Mouse (Mus musculus) megakaryocyte, embryonic 14.5 days (primary cell): ENCODE data around the gene Dcdc2a. TPM values are rescaled to one million over a fixed set of nuclear protein-coding genes. Genes with fewer than 3 reads are reported as not detected.

ENCODE experiments used
- H3K27me3 ChIP-seq: replicated peaks from 2 replicates; pipeline ENCODE3; 2012; ENCODE audit warnings: inconsistent platforms
- H3K36me3 ChIP-seq: replicated peaks from 2 replicates; pipeline ENCODE3; 2012; ENCODE audit warnings: low read length, inconsistent platforms, mixed read lengths
- H3K4me1 ChIP-seq: 2 replicates; pipeline ENCODE4 v1.6.1; 2012; ENCODE audit warnings: inconsistent platforms
- H3K4me3 ChIP-seq: replicated peaks from 2 replicates; pipeline ENCODE3; 2012; ENCODE audit warnings: moderate library complexity, mild to moderate bottlenecking, inconsistent platforms
- H3K9me3 ChIP-seq: 2 replicates; pipeline ENCODE4 v1.6.1; 2012; ENCODE audit warnings: inconsistent platforms
- FLI1 ChIP-seq: IDR thresholded peaks from 2 replicates; pipeline ENCODE4 v1.6.1; 2012; ENCODE audit warnings: low read length, inconsistent platforms, mixed read lengths
- GATA1 ChIP-seq: IDR thresholded peaks from 3 replicates; pipeline ENCODE4 v1.6.1; 2012; ENCODE audit warnings: mixed read lengths, low read length, inconsistent platforms, borderline replicate concordance
- polyA plus RNA-seq: library from polyadenylated mRNA; stranded (reverse); fragments of >175 nt; gene quantifications from 2 replicates; pipeline ENCODE4 v1.2.3, GENCODE M21; 2012; ENCODE audit warnings: low replicate concordance; ENCODE audit not compliant: insufficient read depth

The Dcdc2a gene
- polyA plus RNA-seq, 1 experiment = not detected

DNA sequence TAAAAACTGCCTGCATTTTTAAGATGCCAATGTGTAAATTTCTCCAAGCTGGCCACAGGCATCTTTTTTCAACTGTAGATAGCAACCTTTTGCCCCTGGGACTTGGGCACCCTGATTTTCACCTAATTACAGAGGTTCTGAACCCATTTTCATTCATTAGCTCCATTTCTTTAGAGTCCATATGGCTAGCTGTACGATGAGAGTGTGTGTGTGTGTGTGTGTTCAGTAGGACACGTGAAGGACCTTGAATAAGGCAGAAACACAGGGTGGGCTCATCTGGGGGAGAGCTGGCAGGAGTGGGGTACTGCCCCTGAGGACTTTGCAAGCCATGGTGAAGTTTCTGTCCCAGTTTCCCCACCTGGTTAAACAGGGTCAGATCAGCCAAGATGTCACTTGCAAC lies 105.0 kb downstream of the Dcdc2a start:
- H3K4me3 ChIP-seq = no peak overlapping the region
- H3K4me1 ChIP-seq = no peaks in the 10 kb centered on the region
- H3K27me3 ChIP-seq = no peaks in the 10 kb centered on the region
- H3K36me3 ChIP-seq = no peaks in the 10 kb centered on the region
- H3K9me3 ChIP-seq = 0 out of 2 replicates have a peak, but pooled peaks cover 3% of the 10 kb centered on the region
- TF ChIP-seq FLI1 (no peak), GATA1 (no peak)

DNA sequence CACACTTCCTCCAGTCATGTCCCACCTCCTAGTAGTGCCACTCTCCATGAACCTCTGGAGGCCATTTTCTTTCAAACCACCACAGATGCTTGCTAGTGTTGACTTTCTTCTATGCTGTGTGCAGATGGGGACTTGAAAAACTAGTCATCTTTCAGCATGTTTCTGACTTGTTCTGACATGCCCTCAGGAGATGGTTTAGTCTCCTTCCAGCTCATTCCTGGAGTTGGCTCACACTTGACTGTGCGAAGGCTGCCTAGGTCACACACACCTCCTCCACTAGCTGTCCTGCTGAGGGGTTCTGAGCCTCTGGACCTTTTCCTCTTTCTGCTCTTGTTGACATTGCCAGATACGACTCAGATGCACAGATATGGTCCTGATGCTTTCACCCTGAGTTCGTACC lies 106.8 kb downstream of the Dcdc2a start:
- Histone ChIP-seq H3K27me3 (no peaks in the 10 kb centered on the region), H3K4me1 (no peaks in the 10 kb centered on the region), H3K4me3 (no peak overlapping the region), H3K36me3 (no peaks in the 10 kb centered on the region), H3K9me3 (0 out of 2 replicates have a peak, but pooled peaks cover 3% of the 10 kb centered on the region)
- no peak for TF ChIP-seq GATA1

DNA sequence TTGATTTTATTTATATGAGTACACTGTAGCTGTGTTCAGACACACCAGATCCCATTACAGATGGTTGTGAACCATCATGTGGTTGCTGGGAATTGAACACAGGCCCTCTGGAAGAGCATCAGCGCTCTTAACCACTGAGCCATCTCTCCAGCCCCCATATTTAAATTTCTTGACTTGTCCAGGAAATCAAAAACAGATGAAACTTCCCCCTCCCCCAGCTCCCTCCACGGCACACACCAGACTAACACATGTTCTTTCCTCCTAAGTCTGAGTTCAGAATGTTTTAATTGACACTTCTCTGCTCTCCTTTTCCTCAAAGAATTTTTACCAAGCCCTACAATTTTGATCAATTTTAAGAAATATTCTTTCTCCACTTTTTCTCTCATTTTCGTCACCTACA lies 113.1 kb downstream of the Dcdc2a start:
- Histone ChIP-seq H3K9me3 (0 out of 2 replicates have a peak, but pooled peaks cover 3% of the 10 kb centered on the region), H3K4me3 (no peak overlapping the region), H3K27me3 (no peaks in the 10 kb centered on the region), H3K36me3 (no peaks in the 10 kb centered on the region), H3K4me1 (no peaks in the 10 kb centered on the region)
- TF ChIP-seq FLI1 (no peak), GATA1 (no peak)

DNA sequence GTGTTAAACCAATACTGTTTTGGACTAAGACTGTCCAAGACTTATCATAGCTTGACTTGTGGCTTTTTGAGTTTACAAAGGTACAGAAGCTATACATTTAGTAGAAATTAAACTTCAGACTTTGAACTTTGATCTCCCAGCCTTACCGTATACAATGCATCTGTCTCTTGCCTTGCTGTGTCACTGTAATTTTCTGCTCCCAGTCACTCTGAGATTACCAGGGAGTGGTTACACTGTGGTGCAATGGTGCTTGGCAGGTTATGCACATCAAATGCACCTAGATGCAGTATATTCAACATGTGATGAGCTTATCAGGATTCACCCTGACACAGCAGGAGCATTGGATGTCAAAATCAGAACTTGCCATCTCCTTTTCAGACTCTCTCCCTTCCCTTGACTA lies 122.0 kb downstream of the Dcdc2a start:
- Histone ChIP-seq H3K27me3 (no peaks in the 10 kb centered on the region), H3K9me3 (no peaks in the 10 kb centered on the region), H3K4me1 (no peaks in the 10 kb centered on the region), H3K4me3 (no peak overlapping the region), H3K36me3 (no peaks in the 10 kb centered on the region)
- no peak for TF ChIP-seq FLI1
- no peak for TF ChIP-seq GATA1

GRCm38 (mm10) chr13:25178236-25179001 lies 122.6 kb downstream of the Dcdc2a start:
- H3K4me1 ChIP-seq = no peaks in the 10 kb centered on the region
- TF ChIP-seq GATA1 = no peak
- no peak for TF ChIP-seq FLI1
- no peaks in the 10 kb centered on the region for H3K9me3 ChIP-seq
- no peaks in the 10 kb centered on the region for H3K27me3 ChIP-seq
- H3K4me3 ChIP-seq = no peak overlapping the region
- no peaks in the 10 kb centered on the region for H3K36me3 ChIP-seq

DNA sequence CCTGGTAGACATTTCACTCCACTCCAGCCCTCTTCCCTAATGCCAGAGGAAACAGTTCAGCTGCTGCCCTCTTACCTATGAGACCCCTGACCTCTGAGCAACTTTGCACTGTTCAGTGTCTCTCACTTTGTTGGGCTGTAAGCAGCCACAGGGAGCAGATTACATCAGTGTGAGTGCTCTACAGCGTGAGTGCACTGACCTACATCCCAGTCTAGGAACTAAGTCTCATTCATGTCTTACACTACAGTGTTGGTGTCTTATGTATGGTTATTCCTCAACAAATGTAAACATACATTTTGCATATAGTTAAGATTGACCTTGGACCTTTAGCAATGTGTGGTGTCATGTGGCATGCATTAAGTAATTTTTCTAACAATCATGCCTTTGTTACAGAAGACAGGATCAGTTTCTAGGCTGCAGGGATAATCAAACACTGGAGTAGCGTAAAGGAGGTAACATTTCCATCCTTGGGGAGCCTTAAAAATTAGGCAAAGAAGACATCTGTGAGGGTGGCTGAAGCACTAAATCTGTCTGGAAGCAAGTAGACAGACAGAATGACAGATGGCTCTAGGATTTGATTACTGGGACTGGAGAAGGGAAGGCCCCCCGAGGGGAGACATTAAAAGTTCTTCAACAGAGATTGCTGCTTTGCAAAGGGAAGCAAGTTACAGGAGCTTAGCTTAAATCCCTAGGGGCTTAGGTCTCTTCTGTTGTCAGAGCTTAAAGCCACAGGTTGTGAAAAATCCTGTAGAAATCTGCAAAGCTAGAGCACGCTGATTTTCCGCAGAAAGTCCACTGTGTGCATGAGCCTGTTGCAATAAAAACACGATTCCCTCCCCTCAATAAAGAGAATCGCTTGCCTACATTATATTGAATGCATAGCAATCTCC lies 130.9 kb downstream of the Dcdc2a start:
- Histone ChIP-seq H3K4me3 (no peak overlapping the region), H3K9me3 (no peaks in the 10 kb centered on the region), H3K36me3 (no peaks in the 10 kb centered on the region), H3K4me1 (no peaks in the 10 kb centered on the region), H3K27me3 (peaks cover 3% of the 10 kb centered on the region)
- TF ChIP-seq FLI1 = no peak
- no peak for TF ChIP-seq GATA1

DNA sequence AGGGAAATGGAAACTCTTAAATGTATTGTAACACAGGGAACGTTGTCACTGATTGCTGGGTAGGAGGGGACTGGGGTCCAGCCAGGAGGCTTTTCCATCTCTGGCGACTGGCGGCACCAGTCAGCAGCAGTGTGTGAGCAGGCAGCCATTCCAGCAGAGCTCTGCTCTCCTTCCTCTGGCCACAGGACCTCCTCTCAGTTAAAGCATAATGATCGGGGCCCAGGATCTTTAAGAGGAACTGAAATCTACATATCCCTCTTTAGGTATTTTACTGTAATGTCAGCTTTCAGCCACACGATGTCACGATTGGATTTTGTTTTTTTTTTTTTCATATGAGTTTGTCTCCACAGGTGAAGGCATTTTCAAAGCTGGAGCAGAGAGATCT lies 131.5 kb downstream of the Dcdc2a start:
- H3K9me3 ChIP-seq = no peaks in the 10 kb centered on the region
- no peak for TF ChIP-seq GATA1
- no peak for TF ChIP-seq FLI1
- no peaks in the 10 kb centered on the region for H3K36me3 ChIP-seq
- H3K27me3 ChIP-seq = peaks cover 3% of the 10 kb centered on the region
- H3K4me1 ChIP-seq = no peaks in the 10 kb centered on the region
- H3K4me3 ChIP-seq = no peak overlapping the region

DNA sequence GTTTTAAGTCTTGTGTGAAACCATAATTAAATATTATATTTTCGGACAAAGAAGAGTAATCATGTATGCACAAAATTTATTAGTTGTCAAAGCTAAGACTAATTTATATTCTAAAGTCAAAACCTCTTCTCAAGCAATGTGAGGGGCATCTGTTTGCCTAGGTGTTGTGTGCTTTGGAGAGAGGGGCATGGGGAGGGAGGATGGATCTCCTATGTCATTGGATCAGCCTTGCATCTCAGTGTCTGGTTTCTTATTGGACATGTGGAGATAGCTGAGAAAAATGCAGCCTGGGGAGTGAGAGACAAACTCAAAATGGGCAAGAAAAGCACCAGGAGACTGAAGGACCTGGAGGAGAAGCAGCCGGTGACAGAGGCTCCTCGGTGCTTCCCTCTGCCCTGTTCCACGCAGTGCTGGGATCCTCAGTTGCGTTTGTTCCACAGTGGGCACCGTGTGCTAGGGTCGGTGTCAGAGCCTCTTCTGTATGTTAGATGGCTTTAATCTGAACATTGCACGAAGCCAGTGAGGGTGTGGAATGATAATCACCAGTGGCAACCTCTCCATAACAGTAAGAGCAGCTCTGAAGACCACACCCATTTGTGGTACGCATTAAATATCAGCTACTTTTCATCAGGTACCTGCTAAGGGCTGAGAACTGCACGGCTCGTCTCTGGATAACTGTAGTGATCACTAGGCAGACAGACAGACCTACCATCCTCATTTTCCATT lies 133.8 kb downstream of the Dcdc2a start:
- no peaks in the 10 kb centered on the region for H3K9me3 ChIP-seq

DNA sequence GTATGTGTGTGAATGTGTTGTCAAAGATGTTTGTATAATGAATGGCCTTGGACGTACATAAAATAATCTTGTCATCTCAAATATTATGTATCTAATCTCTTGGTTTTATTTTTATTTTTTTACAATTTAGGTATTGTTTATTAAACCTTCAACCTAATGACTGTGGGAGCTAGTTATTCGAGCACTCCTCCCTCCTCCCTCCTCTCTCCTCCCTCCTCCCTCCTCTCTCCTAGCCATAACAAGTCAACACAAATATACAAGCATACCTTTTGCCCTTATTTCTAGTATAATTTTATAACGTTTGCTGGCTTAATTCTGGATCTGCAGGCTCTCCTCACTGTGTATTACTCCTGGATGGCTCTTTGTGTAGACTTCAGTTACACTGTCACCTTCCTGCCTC lies 134.4 kb downstream of the Dcdc2a start:
- Histone ChIP-seq H3K4me3 (no peak overlapping the region), H3K4me1 (no peaks in the 10 kb centered on the region), H3K9me3 (no peaks in the 10 kb centered on the region), H3K27me3 (peaks cover 3% of the 10 kb centered on the region), H3K36me3 (no peaks in the 10 kb centered on the region)
- TF ChIP-seq FLI1 (no peak), GATA1 (no peak)

More for the DNA sequence above, 133.8 kb downstream of the Dcdc2a start:
- no peaks in the 10 kb centered on the region for H3K36me3 ChIP-seq
- no peak overlapping the region for H3K4me3 ChIP-seq
- H3K4me1 ChIP-seq = no peaks in the 10 kb centered on the region
- TF ChIP-seq GATA1 = no peak
- TF ChIP-seq FLI1 = no peak
- H3K27me3 ChIP-seq = peaks cover 3% of the 10 kb centered on the region
